Mouse (Mus musculus): ENCODE data around the gene Lamc3. TPM values are rescaled to one million over a fixed set of nuclear protein-coding genes. Genes with fewer than 3 reads are reported as not detected.

Lamc3 gene
- total and polyA plus RNA-seq, 2 experiments: 0.73 to 0.83 TPM

- H3K27ac ChIP-seq (replicated peaks; ENCODE audit: insufficient read depth, low read depth, low read length): no peak overlapping the region
- H3K4me3 ChIP-seq (ENCODE audit: insufficient read depth, low read depth, low read length): no peak overlapping the region
- H3K27me3 ChIP-seq (ENCODE audit: control insufficient read depth, insufficient read depth, low read length): no peaks in the 10 kb centered on the region
- no peaks in the 10 kb centered on the region for H3K36me3 ChIP-seq (ENCODE audit: control insufficient read depth, insufficient read depth, low read length)
- no peak for TF ChIP-seq POLR2A (IDR thresholded peaks at IDR 0.05; ENCODE audit: extremely low read depth, insufficient read depth, low read length)
- TF ChIP-seq CTCF (IDR thresholded peaks at IDR 0.05; ENCODE audit: low read depth, low read length): no peak
- H3K79me2 ChIP-seq (ENCODE audit: control insufficient read depth, insufficient read depth, low read length): no peaks in the 10 kb centered on the region
- H3K4me1 ChIP-seq (ENCODE audit: control insufficient read depth, insufficient read depth, low read length): no peaks in the 10 kb centered on the region
- no peak for DNase-seq (ENCODE audit: extremely low read depth, low read depth, low spot score)
- H3K9ac ChIP-seq (ENCODE audit: low read depth, low read length): no peak overlapping the region
- 73% methylated on average over 8 of the region's 8 CpGs for WGBS
These were observed 79.7 kb downstream of the Lamc3 start for GRCm38 (mm10) chr2:31966801-31967200.

DNA sequence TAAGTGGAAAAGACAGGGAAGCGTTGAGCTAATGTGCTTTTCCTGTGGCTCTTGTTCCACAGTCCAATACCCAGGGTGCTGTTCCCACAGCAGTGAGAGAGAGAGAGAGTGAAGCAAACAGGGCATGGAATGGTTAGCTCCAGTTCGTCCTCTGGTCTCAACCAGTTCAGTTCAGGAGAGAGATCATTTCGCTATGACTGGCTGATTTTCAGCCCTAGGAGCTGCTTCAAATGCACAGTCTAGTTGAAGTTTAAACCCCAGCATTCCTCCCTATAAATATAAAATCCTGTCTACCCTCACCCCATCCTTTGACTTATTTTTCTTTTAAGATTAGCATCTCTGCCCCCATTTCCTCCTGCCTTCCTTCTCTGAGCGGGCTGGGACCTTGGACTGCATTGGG lies 85.5 kb downstream of the Lamc3 start:
- H3K79me2 ChIP-seq (ENCODE audit: control insufficient read depth, insufficient read depth, low read length): peaks cover 5% of the 10 kb centered on the region; the same call in 1 of the 2 replicates
- no peak for DNase-seq (ENCODE audit: extremely low read depth, low read depth, low spot score)
- TF ChIP-seq POLR2A (IDR thresholded peaks at IDR 0.05; ENCODE audit: extremely low read depth, insufficient read depth, low read length): no peak
- no peak for TF ChIP-seq CTCF (IDR thresholded peaks at IDR 0.05; ENCODE audit: low read depth, low read length)
- H3K4me3 ChIP-seq (ENCODE audit: insufficient read depth, low read depth, low read length): no peak overlapping the region
- no peak overlapping the region for H3K9ac ChIP-seq (ENCODE audit: low read depth, low read length)
- peaks cover 9% of the 10 kb centered on the region; the same call in 1 of the 2 replicates for H3K36me3 ChIP-seq (ENCODE audit: control insufficient read depth, insufficient read depth, low read length)
- 84% methylated on average over 4 of the region's 4 CpGs for WGBS
- H3K27ac ChIP-seq (replicated peaks; ENCODE audit: insufficient read depth, low read depth, low read length): no peak overlapping the region
- H3K27me3 ChIP-seq (ENCODE audit: control insufficient read depth, insufficient read depth, low read length): no peaks in the 10 kb centered on the region
- peaks cover 3% of the 10 kb centered on the region for H3K4me1 ChIP-seq (ENCODE audit: control insufficient read depth, insufficient read depth, low read length)

DNA sequence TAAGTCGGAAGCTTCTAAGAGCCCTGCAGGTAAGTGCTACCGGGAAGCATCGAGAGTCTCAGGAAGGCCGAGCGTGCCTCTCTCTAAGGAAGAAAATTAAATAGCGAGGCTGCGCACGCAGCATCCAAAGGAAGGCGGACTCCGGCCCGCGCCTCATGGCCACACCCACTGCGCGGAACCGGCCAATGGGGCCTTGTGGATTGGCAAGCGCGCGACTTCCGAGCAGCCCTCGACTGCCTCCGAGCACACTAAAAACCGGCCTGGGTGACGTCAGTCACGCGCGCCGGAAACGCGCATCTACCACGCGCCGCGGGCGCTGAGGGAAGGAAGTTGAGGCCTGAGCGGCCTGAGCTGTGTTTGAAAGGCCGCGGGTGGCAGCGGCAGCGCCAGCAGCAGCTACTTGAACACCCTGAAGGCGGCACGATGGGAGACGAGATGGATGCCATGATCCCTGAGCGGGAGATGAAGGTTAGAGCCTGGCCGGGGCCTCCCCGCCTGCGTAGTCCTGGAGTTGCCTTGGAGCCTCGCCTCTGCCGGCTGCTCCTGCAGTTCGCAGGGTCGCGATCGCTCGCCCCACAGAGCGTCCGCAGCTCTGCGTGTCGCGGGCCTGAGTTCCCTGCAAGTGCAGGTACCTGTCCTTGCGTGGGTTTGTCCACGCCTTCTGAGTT lies 87.2 kb downstream of the Lamc3 start, which contains the start of gene Nup214:
Gene Nup214, plus strand, starts transcription at position 296 of the 668 bp plus-strand sequence.
- Histone ChIP-seq H3K79me2 (ENCODE audit: control insufficient read depth, insufficient read depth, low read length) (peaks cover 5% of the 10 kb centered on the region; the same call in 1 of the 2 replicates), H3K27ac (replicated peaks; ENCODE audit: insufficient read depth, low read depth, low read length) (peak within 1 kb of the TSS; percentile 7; the same call in 1 of the 2 replicates), H3K4me3 (ENCODE audit: insufficient read depth, low read depth, low read length) (peak within 1 kb of the TSS; percentile 85), H3K36me3 (ENCODE audit: control insufficient read depth, insufficient read depth, low read length) (peaks cover 17% of the 10 kb centered on the region), H3K9ac (ENCODE audit: low read depth, low read length) (peak within 1 kb of the TSS; percentile 88), H3K4me1 (ENCODE audit: control insufficient read depth, insufficient read depth, low read length) (peaks cover 3% of the 10 kb centered on the region), H3K27me3 (ENCODE audit: control insufficient read depth, insufficient read depth, low read length) (no peaks in the 10 kb centered on the region)
- TF ChIP-seq CTCF (IDR thresholded peaks at IDR 0.05; ENCODE audit: low read depth, low read length): no peak
- peak; percentile 61; the same call in 1 of the 2 replicates for TF ChIP-seq POLR2A (IDR thresholded peaks at IDR 0.05; ENCODE audit: extremely low read depth, insufficient read depth, low read length)
- WGBS: under 1% methylated on average over 60 of the region's 60 CpGs
- DNase-seq (ENCODE audit: extremely low read depth, low read depth, low spot score): peak; percentile 92

DNA sequence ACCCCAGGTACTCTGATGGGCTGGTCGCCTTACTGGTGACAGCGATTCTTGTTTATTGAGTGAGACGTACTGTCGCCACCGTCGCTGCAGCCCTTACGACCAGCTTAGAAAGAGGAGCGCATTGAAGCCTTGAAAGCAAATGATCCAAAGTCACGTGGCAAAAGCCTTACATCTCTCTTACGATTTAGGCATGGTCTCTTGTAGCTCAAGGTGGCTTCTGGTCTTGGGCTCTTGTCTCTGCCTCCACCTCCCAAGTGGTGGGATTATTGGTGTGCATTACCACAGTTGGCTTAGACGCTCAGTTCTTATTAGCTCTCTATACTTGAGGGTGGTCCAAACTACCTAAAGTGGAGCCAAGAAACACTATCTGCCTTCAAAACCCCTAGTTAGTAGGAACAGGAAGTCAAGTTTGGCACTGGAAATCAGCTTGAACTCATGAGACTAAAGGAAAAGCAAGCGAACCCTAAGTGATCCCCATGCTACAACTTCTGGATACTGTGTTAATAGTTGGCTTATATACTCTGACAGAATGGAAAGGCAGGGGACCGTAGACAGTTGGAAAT lies 87.8 kb downstream of the Lamc3 start:
- Histone ChIP-seq H3K36me3 (ENCODE audit: control insufficient read depth, insufficient read depth, low read length) (peaks cover 21% of the 10 kb centered on the region), H3K79me2 (ENCODE audit: control insufficient read depth, insufficient read depth, low read length) (peaks cover 5% of the 10 kb centered on the region; the same call in 1 of the 2 replicates), H3K27me3 (ENCODE audit: control insufficient read depth, insufficient read depth, low read length) (no peaks in the 10 kb centered on the region), H3K9ac (ENCODE audit: low read depth, low read length) (peak overlapping the region; percentile 88), H3K4me1 (ENCODE audit: control insufficient read depth, insufficient read depth, low read length) (peaks cover 3% of the 10 kb centered on the region), H3K27ac (replicated peaks; ENCODE audit: insufficient read depth, low read depth, low read length) (peak overlapping the region; percentile 7; the same call in 1 of the 2 replicates), H3K4me3 (ENCODE audit: insufficient read depth, low read depth, low read length) (peak overlapping the region; percentile 85)
- DNase-seq (ENCODE audit: extremely low read depth, low read depth, low spot score): no peak
- TF ChIP-seq CTCF (IDR thresholded peaks at IDR 0.05; ENCODE audit: low read depth, low read length) (no peak), POLR2A (IDR thresholded peaks at IDR 0.05; ENCODE audit: extremely low read depth, insufficient read depth, low read length) (no peak)
- WGBS: 8% methylated on average over 13 of the region's 13 CpGs

DNA sequence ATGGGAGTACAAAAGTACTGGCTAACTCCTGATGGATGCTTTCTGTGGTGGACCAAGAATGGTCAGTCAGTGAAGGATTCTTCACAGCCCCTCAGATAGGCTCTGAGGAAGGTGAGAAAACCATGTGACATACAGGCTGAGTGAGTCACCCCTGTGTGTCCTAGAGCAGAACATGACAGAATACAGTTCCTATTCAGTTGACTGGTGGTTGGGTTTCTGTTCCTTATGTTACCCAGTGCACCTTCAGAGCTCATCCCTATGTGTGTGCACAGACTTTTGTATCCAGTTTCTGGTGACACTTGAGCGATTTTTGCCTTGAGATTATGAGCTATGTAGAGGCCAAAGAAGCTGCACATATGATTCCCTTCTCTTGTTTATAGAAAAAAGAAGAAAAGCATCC lies 100.7 kb downstream of the Lamc3 start:
- 97% methylated on average over 1 of the region's 1 CpGs for WGBS
- TF ChIP-seq CTCF (IDR thresholded peaks at IDR 0.05; ENCODE audit: low read depth, low read length) (no peak), POLR2A (IDR thresholded peaks at IDR 0.05; ENCODE audit: extremely low read depth, insufficient read depth, low read length) (no peak)
- no peak overlapping the region for H3K4me3 ChIP-seq (ENCODE audit: insufficient read depth, low read depth, low read length)
- H3K27ac ChIP-seq (replicated peaks; ENCODE audit: insufficient read depth, low read depth, low read length): no peak overlapping the region
- DNase-seq (ENCODE audit: extremely low read depth, low read depth, low spot score): no peak
- H3K9ac ChIP-seq (ENCODE audit: low read depth, low read length): no peak overlapping the region
- H3K27me3 ChIP-seq (ENCODE audit: control insufficient read depth, insufficient read depth, low read length): no peaks in the 10 kb centered on the region
- no peaks in the 10 kb centered on the region for H3K79me2 ChIP-seq (ENCODE audit: control insufficient read depth, insufficient read depth, low read length)
- no peaks in the 10 kb centered on the region for H3K4me1 ChIP-seq (ENCODE audit: control insufficient read depth, insufficient read depth, low read length)
- H3K36me3 ChIP-seq (ENCODE audit: control insufficient read depth, insufficient read depth, low read length): peaks cover 81% of the 10 kb centered on the region

GRCm38 (mm10) chr2:31990961-31991360 lies 103.9 kb downstream of the Lamc3 start:
- Histone ChIP-seq H3K27me3 (ENCODE audit: control insufficient read depth, insufficient read depth, low read length) (no peaks in the 10 kb centered on the region), H3K4me3 (ENCODE audit: insufficient read depth, low read depth, low read length) (no peak overlapping the region), H3K36me3 (ENCODE audit: control insufficient read depth, insufficient read depth, low read length) (peaks cover 75% of the 10 kb centered on the region), H3K27ac (replicated peaks; ENCODE audit: insufficient read depth, low read depth, low read length) (no peak overlapping the region), H3K79me2 (ENCODE audit: control insufficient read depth, insufficient read depth, low read length) (no peaks in the 10 kb centered on the region), H3K9ac (ENCODE audit: low read depth, low read length) (no peak overlapping the region), H3K4me1 (ENCODE audit: control insufficient read depth, insufficient read depth, low read length) (no peaks in the 10 kb centered on the region)
- WGBS: 93% methylated on average over 4 of the region's 4 CpGs
- no peak for DNase-seq (ENCODE audit: extremely low read depth, low read depth, low spot score)
- no peak for TF ChIP-seq CTCF (IDR thresholded peaks at IDR 0.05; ENCODE audit: low read depth, low read length)
- no peak for TF ChIP-seq POLR2A (IDR thresholded peaks at IDR 0.05; ENCODE audit: extremely low read depth, insufficient read depth, low read length)
